Mouse (Mus musculus) cerebellum, adult (tissue): ENCODE measurements around the gene Atg9b.

Source experiments
- ATAC-seq: cut with Nextera tagmentation; 2 replicates; pipeline ENCODE4 v1.9.2; 2017; ENCODE audit warnings: mild to moderate bottlenecking, moderate library complexity, mixed read lengths; ENCODE audit not compliant: insufficient number of reproducible peaks, low FRiP score, low TSS enrichment

The Atg9b gene

GRCm38 (mm10) chr5:24351701-24352171 lies 40.2 kb downstream of the Atg9b start:
- ATAC-seq = peak; percentile 80

GRCm38 (mm10) chr5:24351278-24351677 lies 40.7 kb downstream of the Atg9b start, which contains the start of gene Kcnh2:
Gene Kcnh2 (minus strand): TSS chr5:24351604.
- ATAC-seq = peak; percentile 13; the same call in 1 of the 2 replicates

- ATAC-seq = no peak
Measured at GRCm38 (mm10) chr5:24350531-24351250, 41.3 kb downstream of the Atg9b start.

- no peak for ATAC-seq
Measured at GRCm38 (mm10) chr5:24350073-24350472, 41.9 kb downstream of the Atg9b start.

- no peak for ATAC-seq
Measured at GRCm38 (mm10) chr5:24348546-24348945, 43.4 kb downstream of the Atg9b start.

GRCm38 (mm10) chr5:24348128-24348527 lies 43.8 kb downstream of the Atg9b start:
- ATAC-seq = peak; percentile 51; the same call in 1 of the 2 replicates

- ATAC-seq = no peak
Measured at GRCm38 (mm10) chr5:24347186-24347875, 44.6 kb downstream of the Atg9b start.

GRCm38 (mm10) chr5:24346313-24346712 lies 45.6 kb downstream of the Atg9b start:
- no peak for ATAC-seq

GRCm38 (mm10) chr5:24344477-24345051 lies 47.4 kb downstream of the Atg9b start:
- no peak for ATAC-seq

- no peak for ATAC-seq
Measured at GRCm38 (mm10) chr5:24343977-24344436, 47.9 kb downstream of the Atg9b start.

- ATAC-seq = no peak
Measured at GRCm38 (mm10) chr5:24343379-24343778, 48.6 kb downstream of the Atg9b start.

- ATAC-seq = no peak
Measured at GRCm38 (mm10) chr5:24342966-24343365, 49.0 kb downstream of the Atg9b start.

- no peak for ATAC-seq
Measured at GRCm38 (mm10) chr5:24342205-24342963, 49.6 kb downstream of the Atg9b start.

GRCm38 (mm10) chr5:24337821-24338220 lies 54.1 kb downstream of the Atg9b start:
- ATAC-seq = no peak

GRCm38 (mm10) chr5:24337366-24337765 lies 54.6 kb downstream of the Atg9b start:
- no peak for ATAC-seq

- ATAC-seq = peak; percentile 54; the same call in 1 of the 2 replicates
Measured at GRCm38 (mm10) chr5:24335888-24336511, 55.9 kb downstream of the Atg9b start.

GRCm38 (mm10) chr5:24334749-24335148 lies 57.2 kb downstream of the Atg9b start:
- no peak for ATAC-seq
